Mouse (Mus musculus) MEL-GATA-1-ER (cell line): ENCODE data around the gene Srebf1.

ENCODE experiments used
- DNase-seq: peaks from one replicate; pipeline ENCODE4 v3.0.0-alpha.2; 2012; ENCODE audit warnings: low read depth; ENCODE audit errors: extremely low read depth

Gene Srebf1

GRCm38 (mm10) chr11:60222469-60223236 is at the start of gene Srebf1:
TSS of gene Srebf1 (minus strand) at chr11:60222581.
- peak; percentile 49 for DNase-seq

- DNase-seq: no peak
These were observed 46.2 kb upstream of the Srebf1 start for GRCm38 (mm10) chr11:60268563-60268962.

- DNase-seq: no peak
These were observed 43.0 kb upstream of the Srebf1 start for GRCm38 (mm10) chr11:60265271-60265985.

GRCm38 (mm10) chr11:60264651-60265050 is 42.3 kb upstream of the Srebf1 start:
- DNase-seq: no peak

GRCm38 (mm10) chr11:60262396-60262795 is 40.0 kb upstream of the Srebf1 start:
- DNase-seq: no peak

GRCm38 (mm10) chr11:60260743-60261142 is 38.4 kb upstream of the Srebf1 start:
- DNase-seq: no peak

GRCm38 (mm10) chr11:60257696-60258095 is 35.3 kb upstream of the Srebf1 start:
- DNase-seq: no peak

- no peak for DNase-seq
These were observed 34.3 kb upstream of the Srebf1 start for GRCm38 (mm10) chr11:60256713-60257112.

GRCm38 (mm10) chr11:60256176-60256681 is 33.8 kb upstream of the Srebf1 start:
- DNase-seq: no peak

GRCm38 (mm10) chr11:60255639-60256038 is 33.3 kb upstream of the Srebf1 start:
- DNase-seq: no peak

GRCm38 (mm10) chr11:60255181-60255580 is 32.8 kb upstream of the Srebf1 start:
- no peak for DNase-seq

GRCm38 (mm10) chr11:60254308-60254707 is 31.9 kb upstream of the Srebf1 start:
- no peak for DNase-seq

GRCm38 (mm10) chr11:60253546-60253945 is 31.2 kb upstream of the Srebf1 start:
- DNase-seq: no peak

GRCm38 (mm10) chr11:60250971-60251643 is 28.7 kb upstream of the Srebf1 start:
- DNase-seq: peak; percentile 15

GRCm38 (mm10) chr11:60249885-60250284 is 27.5 kb upstream of the Srebf1 start:
- no peak for DNase-seq

- DNase-seq: no peak
These were observed 26.4 kb upstream of the Srebf1 start for GRCm38 (mm10) chr11:60248596-60249404.

- DNase-seq: no peak
These were observed 25.6 kb upstream of the Srebf1 start for GRCm38 (mm10) chr11:60247753-60248550.

- no peak for DNase-seq
These were observed 23.7 kb upstream of the Srebf1 start for GRCm38 (mm10) chr11:60246077-60246476.

- DNase-seq: no peak
These were observed 22.2 kb upstream of the Srebf1 start for GRCm38 (mm10) chr11:60244503-60245143.

GRCm38 (mm10) chr11:60240509-60240908 is 18.1 kb upstream of the Srebf1 start:
- DNase-seq: no peak
